Mouse (Mus musculus) E14TG2a.4 (cell line): ENCODE data around the gene Lst1.

Experiments
- CTCF ChIP-seq: conservative IDR thresholded peaks from 2 replicates; pipeline ENCODE4 v1.5.1; 2014; ENCODE audit warnings: low read length
- NANOG ChIP-seq: IDR thresholded peaks from 2 replicates; pipeline ENCODE4 v1.6.1; 2014; ENCODE audit warnings: borderline replicate concordance, low read length, mixed read lengths
- POU5F1 ChIP-seq: IDR thresholded peaks from 2 replicates; pipeline ENCODE4 v1.6.1; 2014; ENCODE audit warnings: low read length, borderline replicate concordance

- TF ChIP-seq CTCF (peak; percentile 2; the same call in 1 of the 2 replicates), POU5F1 (no peak), NANOG (no peak)
Observed at GRCm38 (mm10) chr17:35195631-35196320, 7.5 kb upstream of the Lst1 start.
